Mouse (Mus musculus) hindbrain, embryonic 12.5 days (tissue): Measurements from ENCODE around the gene Ric8b. TPM values are rescaled to one million over a fixed set of nuclear protein-coding genes. Genes with fewer than 3 reads are reported as not detected.

Experiments
- ATAC-seq: fragments of 200-750 bp; cut with Nextera tagmentation; 2 replicates; pipeline ENCODE4 v1.8.0; 2017; ENCODE audit warnings: moderate TSS enrichment; ENCODE audit not compliant: low FRiP score
- H3K27ac ChIP-seq: fragments of 300-500 bp; sonication (generic); 2 replicates; pipeline ENCODE4 v1.5.1; 2016; ENCODE audit warnings: mild to moderate bottlenecking
- H3K27me3 ChIP-seq: fragments of 300-500 bp; sonication (generic); 2 replicates; pipeline ENCODE4 v1.6.1; 2016; ENCODE audit warnings: mild to moderate bottlenecking
- H3K36me3 ChIP-seq: fragments of 300-500 bp; sonication (generic); 2 replicates; pipeline ENCODE4 v1.6.1; 2016; ENCODE audit warnings: mild to moderate bottlenecking
- H3K4me1 ChIP-seq: fragments of 300-500 bp; sonication (generic); 2 replicates; pipeline ENCODE4 v1.6.1; 2016
- H3K4me2 ChIP-seq: fragments of 300-500 bp; sonication (generic); replicated peaks from 2 replicates; pipeline ENCODE4 v1.6.1; 2016; ENCODE audit warnings: mild to moderate bottlenecking
- H3K4me3 ChIP-seq: fragments of 300-500 bp; sonication (generic); 2 replicates; pipeline ENCODE4 v1.5.1; 2016; ENCODE audit warnings: mild to moderate bottlenecking
- H3K9ac ChIP-seq: fragments of 300-500 bp; sonication (generic); 2 replicates; pipeline ENCODE4 v1.6.1; 2016; ENCODE audit warnings: mild to moderate bottlenecking, moderate library complexity
- H3K9me3 ChIP-seq: fragments of 300-500 bp; sonication (generic); replicated peaks from 2 replicates; pipeline ENCODE4 v1.6.1; 2016; ENCODE audit warnings: mild to moderate bottlenecking
- WGBS: fragments of 180-500 bp; shearing (Covaris S2); methylation state at CpG from one replicate; pipeline ENCODE4 v1.1.7; 2016; 5-methylcytosine and 5-hydroxymethylcytosine counted together
- polyA plus RNA-seq: library from polyadenylated mRNA; unstranded; fragments of >200 nt; fragmentation: Nextera tagmentation; extraction: Ambion mirVana; gene quantifications from 2 replicates; pipeline ENCODE4 v1.2.1, GENCODE M21; 2016

Gene Ric8b
- polyA plus RNA-seq, 1 experiment from 2014 or later, result 42.4 TPM

DNA sequence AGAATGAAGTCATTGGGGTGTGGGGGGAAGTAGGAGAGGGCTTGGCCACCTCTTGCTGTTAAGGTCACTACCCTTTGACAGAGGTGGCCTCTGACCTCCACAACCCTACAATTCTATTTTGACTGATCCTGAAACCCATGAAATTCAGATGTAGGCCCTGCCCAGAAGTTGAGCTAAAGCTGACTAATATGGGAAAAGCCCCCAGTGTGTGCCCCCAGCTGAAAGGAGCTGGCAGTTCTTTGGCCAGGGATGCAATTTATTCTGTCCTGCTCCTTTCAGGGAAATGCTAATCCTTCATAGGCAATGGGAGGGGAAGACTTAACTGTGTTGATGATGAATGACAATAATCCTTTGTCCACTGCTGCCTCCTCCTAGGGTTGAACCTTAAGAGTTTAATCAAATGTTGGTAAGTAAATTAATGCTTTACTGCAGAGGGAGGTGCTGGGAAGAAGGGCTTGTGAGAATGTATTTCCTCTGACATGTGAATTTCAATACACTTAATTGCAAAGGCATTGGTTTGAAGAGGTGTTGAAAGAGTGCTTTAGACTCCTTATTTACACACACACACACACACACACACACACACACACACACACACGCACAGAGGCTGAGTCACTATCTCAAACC lies 6.5 kb upstream of the Ric8b start:
- WGBS, result 28% methylated on average over 1 of the region's 1 CpGs
- H3K4me1 ChIP-seq, result peaks cover 22% of the 10 kb centered on the region
- H3K27ac ChIP-seq, result no peak overlapping the region; the same call in 1 of the 2 replicates

DNA sequence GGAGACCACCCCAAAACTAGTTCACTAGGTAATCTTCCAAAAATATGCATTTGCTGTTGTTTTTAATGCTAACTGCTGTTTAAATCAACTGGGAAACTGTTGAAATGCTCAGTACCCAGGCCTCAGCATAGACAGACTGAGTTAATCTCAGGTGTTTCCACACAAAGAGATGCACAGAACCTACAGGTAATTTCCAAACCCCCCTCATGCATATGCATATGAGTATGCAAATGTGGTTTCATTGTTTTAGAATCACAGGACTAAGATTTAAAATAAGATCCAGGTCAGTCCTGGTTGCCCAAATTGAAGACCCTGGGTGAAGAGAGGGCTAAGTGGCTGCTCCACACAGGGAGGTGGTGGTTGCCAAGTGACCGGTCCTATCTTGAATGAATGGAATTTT lies 4.3 kb upstream of the Ric8b start:
- Histone ChIP-seq H3K4me3 (no peak overlapping the region), H3K4me1 (peaks cover 25% of the 10 kb centered on the region), H3K27ac (no peak overlapping the region), H3K9me3 (no peaks in the 10 kb centered on the region), H3K4me2 (no peak overlapping the region), H3K36me3 (no peaks in the 10 kb centered on the region), H3K9ac (no peak overlapping the region), H3K27me3 (no peaks in the 10 kb centered on the region)
- WGBS, result 75% methylated on average over 1 of the region's 1 CpGs
- ATAC-seq, result no peak

More for the DNA sequence above, 6.5 kb upstream of the Ric8b start:
- H3K36me3 ChIP-seq, result no peaks in the 10 kb centered on the region
- no peaks in the 10 kb centered on the region for H3K9me3 ChIP-seq
- no peak overlapping the region for H3K4me3 ChIP-seq
- H3K4me2 ChIP-seq, result no peak overlapping the region
- no peaks in the 10 kb centered on the region for H3K27me3 ChIP-seq
- no peak overlapping the region for H3K9ac ChIP-seq
- no peak for ATAC-seq

DNA sequence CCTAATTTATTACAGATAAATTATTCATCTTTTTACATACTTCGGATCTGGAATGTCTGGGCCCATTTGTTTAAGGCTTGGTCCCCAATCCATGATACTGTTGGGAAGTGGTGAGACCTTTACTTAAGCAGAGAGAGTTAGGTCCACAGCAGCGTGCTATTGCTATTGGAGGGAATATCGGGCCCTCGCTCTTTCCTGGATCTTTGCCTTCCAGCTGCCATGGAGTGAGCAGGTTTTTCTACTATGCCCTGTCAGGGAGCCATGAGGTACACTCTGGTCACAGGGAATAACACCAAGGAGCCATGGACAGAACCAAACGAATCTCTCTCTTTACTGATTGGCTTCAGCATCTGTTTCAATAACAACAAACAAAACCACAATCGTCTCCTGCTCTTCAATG lies 1.9 kb upstream of the Ric8b start:
- no peak overlapping the region for H3K4me3 ChIP-seq
- no peak overlapping the region for H3K27ac ChIP-seq
- no peaks in the 10 kb centered on the region for H3K36me3 ChIP-seq
- no peak overlapping the region for H3K4me2 ChIP-seq
- no peak for ATAC-seq
- 89% methylated on average over 6 of the region's 6 CpGs for WGBS
- no peaks in the 10 kb centered on the region for H3K9me3 ChIP-seq
- no peak overlapping the region for H3K9ac ChIP-seq
- H3K4me1 ChIP-seq, result peaks cover 26% of the 10 kb centered on the region
- no peaks in the 10 kb centered on the region for H3K27me3 ChIP-seq

DNA sequence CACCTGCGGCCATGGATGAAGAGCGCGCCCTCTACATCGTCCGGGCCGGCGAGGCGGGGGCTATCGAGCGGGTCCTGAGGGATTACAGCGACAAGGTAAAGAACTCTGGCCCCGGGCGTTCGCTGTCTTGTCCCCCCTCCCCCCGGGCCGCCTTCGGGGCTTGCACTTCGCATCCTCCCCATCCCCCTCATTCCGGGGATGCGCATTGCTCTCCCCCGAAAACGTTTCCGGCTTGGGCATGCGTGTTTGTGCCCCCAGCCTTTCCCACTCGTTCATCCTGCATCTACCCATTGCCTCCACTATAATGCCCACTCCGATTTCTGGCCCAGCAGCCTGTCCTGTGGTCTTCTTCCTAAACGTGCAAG lies 297 bp downstream of the Ric8b start:
- under 1% methylated on average over 17 of the region's 27 CpGs for WGBS
- Histone ChIP-seq H3K4me2 (peak overlapping the region; percentile 61), H3K4me3 (peak overlapping the region; percentile 88), H3K4me1 (peaks cover 20% of the 10 kb centered on the region), H3K9me3 (no peaks in the 10 kb centered on the region), H3K9ac (peak overlapping the region; percentile 85), H3K36me3 (no peaks in the 10 kb centered on the region), H3K27me3 (no peaks in the 10 kb centered on the region), H3K27ac (peak overlapping the region; percentile 97)
- no peak; the same call in 1 of the 2 replicates for ATAC-seq

DNA sequence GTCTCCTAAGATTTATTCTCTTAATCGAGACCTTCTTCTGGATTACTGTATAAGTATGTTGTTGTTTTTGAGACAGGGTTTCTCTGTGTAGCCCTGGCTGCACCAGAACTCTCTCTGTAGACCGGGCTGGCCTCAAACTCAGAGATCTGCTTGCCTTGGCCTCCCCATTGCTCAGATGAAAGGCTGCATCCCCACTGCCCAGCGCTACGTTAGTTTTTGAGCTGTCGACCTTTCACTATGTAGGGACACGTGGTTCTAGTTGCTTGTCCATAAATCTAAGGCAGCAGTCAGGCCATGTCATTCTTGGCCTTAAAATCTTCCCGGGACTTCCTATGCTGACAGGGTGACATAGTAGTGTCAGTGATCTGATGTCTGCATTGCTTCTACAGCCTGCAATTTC lies 8.9 kb downstream of the Ric8b start:
- no peak overlapping the region for H3K4me3 ChIP-seq
- no peaks in the 10 kb centered on the region for H3K9me3 ChIP-seq
- 89% methylated on average over 7 of the region's 7 CpGs for WGBS
- no peaks in the 10 kb centered on the region for H3K27me3 ChIP-seq
- H3K4me2 ChIP-seq, result no peak overlapping the region
- H3K36me3 ChIP-seq, result peaks cover 15% of the 10 kb centered on the region
- H3K9ac ChIP-seq, result no peak overlapping the region
- H3K4me1 ChIP-seq, result no peaks in the 10 kb centered on the region
- no peak overlapping the region for H3K27ac ChIP-seq
- no peak for ATAC-seq

DNA sequence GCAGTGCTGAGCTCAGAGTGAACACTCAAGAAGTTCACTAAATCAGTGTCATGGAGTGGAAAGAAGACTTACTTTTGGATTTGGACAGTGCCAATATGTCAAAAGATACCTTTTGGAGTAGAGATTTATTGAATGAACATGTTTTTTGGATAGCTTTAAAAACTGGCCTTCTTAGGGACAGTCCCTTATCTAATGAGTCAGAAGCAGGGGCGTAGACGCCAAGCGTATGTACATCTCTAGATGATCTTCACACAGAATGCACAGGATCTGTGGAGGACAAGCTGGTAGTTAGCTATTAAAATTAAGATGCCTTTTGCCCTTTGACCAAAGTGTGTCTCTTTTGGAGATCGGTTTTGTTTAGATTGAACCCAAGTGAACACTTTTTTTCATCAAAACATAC lies 9.5 kb downstream of the Ric8b start:
- Histone ChIP-seq H3K4me1 (0 out of 2 replicates have a peak, but pooled peaks cover 2% of the 10 kb centered on the region), H3K27ac (no peak overlapping the region), H3K4me3 (no peak overlapping the region), H3K27me3 (no peaks in the 10 kb centered on the region), H3K4me2 (no peak overlapping the region), H3K9me3 (no peaks in the 10 kb centered on the region), H3K36me3 (peaks cover 15% of the 10 kb centered on the region), H3K9ac (no peak overlapping the region)
- ATAC-seq, result no peak
- WGBS, result 91% methylated on average over 4 of the region's 4 CpGs

DNA sequence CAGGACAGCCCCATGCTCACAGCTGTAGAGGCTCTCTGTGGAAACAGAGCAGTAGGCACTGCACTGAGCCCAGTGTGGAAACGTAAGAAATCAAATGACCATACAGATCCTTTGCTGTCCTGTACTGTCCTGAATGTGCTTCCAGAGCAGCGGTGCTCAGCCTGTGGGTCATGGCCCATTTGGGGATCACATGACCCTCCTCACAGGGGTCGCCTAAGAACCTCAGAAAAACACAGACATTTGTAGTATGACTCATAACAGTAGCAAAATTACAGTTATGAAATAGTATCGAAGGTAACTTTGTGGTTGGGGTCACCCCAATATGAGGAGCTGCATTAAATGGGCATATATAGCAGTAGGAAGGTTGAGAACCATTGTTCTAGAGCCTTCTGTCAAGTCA lies 11.0 kb downstream of the Ric8b start:
- H3K4me1 ChIP-seq, result 0 out of 2 replicates have a peak, but pooled peaks cover 6% of the 10 kb centered on the region
- peaks cover 15% of the 10 kb centered on the region for H3K36me3 ChIP-seq
- no peaks in the 10 kb centered on the region for H3K27me3 ChIP-seq
- no peak overlapping the region for H3K27ac ChIP-seq
- no peak overlapping the region for H3K4me2 ChIP-seq
- H3K4me3 ChIP-seq, result no peak overlapping the region
- no peak for ATAC-seq
- WGBS, result 85% methylated on average over 4 of the region's 4 CpGs
- H3K9ac ChIP-seq, result no peak overlapping the region
- no peaks in the 10 kb centered on the region for H3K9me3 ChIP-seq

DNA sequence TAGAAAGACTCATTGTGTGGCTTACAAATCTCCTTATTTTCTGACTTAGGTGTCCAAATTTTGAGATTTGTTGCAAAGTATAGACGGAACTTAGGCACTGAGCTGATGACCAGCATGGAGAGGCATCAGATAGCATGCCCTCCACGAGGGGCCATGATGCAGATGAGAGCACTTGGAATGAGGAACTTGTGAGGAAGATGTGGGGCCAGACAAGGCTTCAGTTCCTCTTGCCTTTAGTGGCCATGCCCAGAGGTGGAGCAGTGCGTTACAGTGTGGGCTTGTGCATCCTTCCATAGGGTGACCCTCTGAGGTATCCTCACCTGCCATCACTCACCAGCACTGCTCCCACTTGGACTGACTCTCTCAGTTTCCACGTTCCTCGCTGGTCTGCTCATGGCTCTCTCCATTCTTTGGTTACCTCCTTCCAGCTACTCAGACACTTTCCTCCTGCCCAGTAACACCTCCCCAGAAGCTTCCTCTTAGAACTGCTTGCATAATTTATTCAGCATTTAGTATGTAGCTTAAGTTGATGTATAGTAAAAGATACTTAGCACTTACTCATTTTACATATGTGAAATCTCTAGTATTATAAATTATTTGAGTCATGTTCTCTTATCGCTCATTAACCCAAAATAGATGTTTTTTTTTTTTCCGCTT lies 18.3 kb downstream of the Ric8b start:
- ATAC-seq, result no peak

DNA sequence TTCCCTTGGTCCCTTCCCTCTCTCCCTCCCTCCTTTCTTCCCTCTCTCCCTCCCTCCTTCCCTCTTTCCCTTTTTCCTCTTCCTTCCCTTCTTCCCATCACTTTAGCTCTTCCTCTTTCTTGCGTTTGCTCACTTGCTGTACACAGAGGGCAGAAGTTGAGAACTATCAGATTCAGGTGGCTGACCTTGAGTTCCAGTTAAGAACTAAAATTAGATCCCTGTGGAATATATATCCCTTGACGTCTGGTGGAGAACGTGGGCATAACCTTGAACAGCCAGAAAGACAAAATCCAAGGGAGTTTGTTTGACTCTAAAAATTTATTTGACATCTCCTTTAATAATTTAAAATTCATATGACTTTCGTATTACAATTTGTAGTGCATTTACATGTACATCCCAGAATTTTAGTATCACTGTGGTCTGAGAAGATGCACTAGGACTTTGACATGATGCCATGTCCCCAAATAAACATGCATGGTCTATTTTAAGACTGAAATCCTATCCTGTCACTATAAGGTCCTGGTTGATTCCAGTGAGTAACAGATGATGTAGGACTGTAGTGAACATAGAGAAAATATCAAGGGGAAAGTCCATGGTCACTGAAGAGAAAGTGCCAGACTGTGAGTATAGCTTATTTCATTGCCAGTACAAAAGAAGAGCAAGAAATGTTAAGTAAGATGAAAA lies 19.6 kb downstream of the Ric8b start:
- Histone ChIP-seq H3K9ac (no peak overlapping the region), H3K9me3 (no peaks in the 10 kb centered on the region), H3K36me3 (peaks cover 8% of the 10 kb centered on the region), H3K27ac (no peak overlapping the region), H3K4me1 (0 out of 2 replicates have a peak, but pooled peaks cover 6% of the 10 kb centered on the region), H3K4me2 (no peak overlapping the region), H3K27me3 (no peaks in the 10 kb centered on the region), H3K4me3 (no peak overlapping the region)
- no peak for ATAC-seq
- 82% methylated on average over 4 of the region's 4 CpGs for WGBS

More for the DNA sequence above, 18.3 kb downstream of the Ric8b start:
- no peak overlapping the region for H3K4me3 ChIP-seq
- H3K36me3 ChIP-seq, result peaks cover 8% of the 10 kb centered on the region
- H3K27me3 ChIP-seq, result no peaks in the 10 kb centered on the region
- no peaks in the 10 kb centered on the region for H3K9me3 ChIP-seq
- no peak overlapping the region for H3K27ac ChIP-seq
- H3K4me2 ChIP-seq, result no peak overlapping the region
- WGBS, result 84% methylated on average over 7 of the region's 7 CpGs
- H3K4me1 ChIP-seq, result 0 out of 2 replicates have a peak, but pooled peaks cover 8% of the 10 kb centered on the region
- H3K9ac ChIP-seq, result no peak overlapping the region

DNA sequence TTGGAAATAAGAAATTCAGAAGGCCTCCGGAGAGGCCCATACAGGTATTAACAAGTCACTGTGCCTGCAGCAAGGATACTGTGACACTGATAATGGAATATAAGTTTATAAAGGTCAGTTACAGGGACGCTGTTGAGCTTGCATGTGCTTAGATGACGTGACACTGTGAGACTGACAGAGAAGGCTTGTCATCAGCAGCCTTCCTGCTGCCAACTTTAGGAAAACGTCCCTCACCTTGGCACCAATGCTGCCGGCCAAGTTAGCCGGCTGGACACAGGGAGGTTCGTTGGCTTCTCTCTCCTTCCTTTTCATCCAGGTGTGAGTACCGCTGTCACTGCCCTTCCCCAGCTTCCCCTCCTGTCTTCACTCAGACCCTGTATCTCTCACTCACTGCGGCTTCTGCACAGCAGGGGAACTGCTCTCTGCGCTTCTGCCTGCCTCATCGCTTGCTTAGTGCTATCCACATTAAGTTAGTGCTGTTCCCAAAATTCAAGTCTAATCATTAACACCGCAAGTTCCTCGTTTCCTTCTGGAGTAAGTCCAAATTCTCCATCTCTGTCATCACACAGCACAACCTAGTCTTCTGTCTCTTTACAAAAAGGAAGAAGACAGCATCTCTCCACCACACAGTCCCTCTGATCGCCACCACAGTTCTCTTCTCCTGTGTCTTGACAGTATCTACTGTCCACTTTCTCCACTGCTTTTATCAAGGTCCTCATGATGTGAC lies 20.8 kb downstream of the Ric8b start:
- no peak for ATAC-seq
- no peak overlapping the region for H3K4me2 ChIP-seq
- WGBS, result 73% methylated on average over 14 of the region's 14 CpGs
- H3K27ac ChIP-seq, result no peak overlapping the region
- H3K36me3 ChIP-seq, result peaks cover 8% of the 10 kb centered on the region
- H3K4me3 ChIP-seq, result no peak overlapping the region
- H3K9ac ChIP-seq, result no peak overlapping the region
- H3K9me3 ChIP-seq, result no peaks in the 10 kb centered on the region
- no peaks in the 10 kb centered on the region for H3K27me3 ChIP-seq
- 0 out of 2 replicates have a peak, but pooled peaks cover 3% of the 10 kb centered on the region for H3K4me1 ChIP-seq

DNA sequence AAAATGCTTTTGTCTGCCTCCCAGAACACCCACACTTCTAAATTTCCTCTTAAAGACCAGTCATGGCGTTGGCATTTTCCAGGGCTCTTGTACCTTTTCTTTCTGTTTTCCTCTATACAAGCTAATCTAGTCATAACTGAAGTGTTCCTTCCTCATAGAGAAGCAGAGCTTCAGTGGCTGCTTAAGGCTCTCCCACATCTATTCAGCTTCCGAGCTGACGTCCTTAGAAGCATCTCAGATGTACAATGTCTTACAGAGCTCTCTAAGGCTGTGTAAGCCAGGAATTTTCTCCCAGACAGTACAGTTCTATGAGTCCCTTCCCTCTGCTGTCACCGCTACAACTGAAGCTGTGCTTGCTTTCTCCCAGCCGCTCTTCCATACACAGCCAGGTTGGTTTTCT lies 21.5 kb downstream of the Ric8b start:
- H3K9ac ChIP-seq, result no peak overlapping the region
- H3K4me1 ChIP-seq, result 0 out of 2 replicates have a peak, but pooled peaks cover 3% of the 10 kb centered on the region
- H3K9me3 ChIP-seq, result no peaks in the 10 kb centered on the region
- no peak overlapping the region for H3K4me3 ChIP-seq
- 87% methylated on average over 5 of the region's 5 CpGs for WGBS
- peaks cover 8% of the 10 kb centered on the region for H3K36me3 ChIP-seq
- H3K4me2 ChIP-seq, result no peak overlapping the region
- H3K27me3 ChIP-seq, result no peaks in the 10 kb centered on the region
- no peak for ATAC-seq
- no peak overlapping the region for H3K27ac ChIP-seq

DNA sequence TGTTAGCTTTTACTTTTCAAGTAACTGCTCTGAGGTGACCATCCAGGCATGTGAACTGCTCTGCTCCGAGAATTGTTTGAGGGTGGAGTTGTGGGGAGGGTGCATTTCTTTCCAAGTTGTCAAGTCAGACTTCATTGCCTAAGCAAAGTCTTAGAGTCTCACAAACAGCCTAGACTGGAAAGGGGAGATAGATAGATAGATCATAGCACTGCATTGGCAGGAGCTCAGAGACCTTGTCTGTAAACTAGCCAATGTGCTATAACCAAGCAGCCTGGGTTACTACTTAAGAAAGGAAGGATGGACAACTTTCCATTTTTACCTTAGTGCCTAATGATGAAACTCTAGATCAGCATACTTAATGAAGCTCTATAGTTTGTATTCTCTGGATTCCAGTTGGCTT lies 22.9 kb downstream of the Ric8b start:
- Histone ChIP-seq H3K4me2 (no peak overlapping the region), H3K9ac (no peak overlapping the region), H3K9me3 (no peaks in the 10 kb centered on the region), H3K27me3 (no peaks in the 10 kb centered on the region), H3K4me3 (no peak overlapping the region), H3K27ac (no peak overlapping the region), H3K36me3 (peaks cover 16% of the 10 kb centered on the region), H3K4me1 (0 out of 2 replicates have a peak, but pooled peaks cover 3% of the 10 kb centered on the region)
- 84% methylated on average over 1 of the region's 1 CpGs for WGBS
- ATAC-seq, result no peak
